Mouse (Mus musculus): ENCODE data around the gene Tspan10. TPM values are rescaled to one million over a fixed set of nuclear protein-coding genes. Genes with fewer than 3 reads are reported as not detected.

Tspan10 gene
- total and polyA plus RNA-seq, 3 experiments = 0.29 to 0.65 TPM; not detected in 1

DNA sequence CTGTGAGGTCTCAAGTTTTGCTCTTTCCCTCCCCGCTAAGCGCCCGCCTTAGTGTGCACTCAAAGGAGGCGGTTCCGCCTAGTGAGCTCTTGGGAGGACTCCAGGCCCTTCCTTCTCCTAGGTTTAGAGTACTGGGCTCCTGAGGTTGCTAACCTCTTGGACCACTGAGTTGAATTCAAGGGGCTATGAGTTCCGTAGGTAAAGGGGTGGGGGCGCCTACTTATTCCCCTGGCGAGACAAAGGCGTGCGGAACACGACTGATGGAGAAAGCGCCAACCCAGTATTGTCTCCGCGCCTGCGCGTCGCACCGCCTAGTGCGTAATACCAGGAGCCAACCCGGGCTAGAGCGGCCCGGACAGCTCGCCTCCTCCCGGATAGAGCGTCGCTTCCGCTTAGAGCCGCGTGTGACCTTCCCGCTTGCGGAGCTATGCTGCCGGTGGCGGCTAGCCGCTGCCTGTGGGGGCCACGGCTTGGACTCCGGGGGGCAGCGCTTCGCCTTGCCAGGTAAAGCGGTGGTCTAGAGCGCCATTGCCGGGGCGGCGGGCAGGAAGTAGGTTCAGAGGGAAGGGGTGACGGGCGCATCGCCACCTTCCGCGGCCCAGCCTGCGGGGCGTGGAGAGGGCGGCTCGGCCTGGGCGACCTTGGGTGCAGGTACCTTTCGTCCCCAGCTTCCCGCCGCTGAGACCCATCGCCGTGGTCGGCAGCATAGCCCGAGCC lies 42.0 kb downstream of the Tspan10 start, which contains the start of gene Mrpl12 (continued):
- TF ChIP-seq MAZ (IDR thresholded peaks at IDR 0.05; ENCODE audit: low read depth, low read length) = peak; percentile 90; the same call in 1 of the 2 replicates

DNA sequence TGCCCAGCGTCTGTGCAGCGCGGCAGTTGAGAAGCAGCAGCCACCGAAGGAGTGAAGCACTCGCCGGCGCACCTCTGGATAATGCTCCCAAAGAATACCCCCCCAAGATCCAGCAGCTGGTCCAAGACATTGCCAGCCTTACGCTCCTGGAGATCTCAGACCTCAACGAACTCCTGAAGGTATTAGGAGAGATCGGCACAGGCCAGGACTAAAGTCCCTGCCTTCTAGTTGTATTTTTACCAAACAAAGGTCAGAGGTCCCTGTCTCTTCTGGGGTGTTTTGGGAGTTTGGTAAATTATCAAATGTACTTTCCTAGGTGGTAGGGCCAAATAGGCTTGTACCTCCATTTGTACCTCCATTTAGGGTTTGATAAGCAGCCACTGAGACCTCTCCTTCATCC lies 42.8 kb downstream of the Tspan10 start:
- no peaks in the 10 kb centered on the region for H3K27me3 ChIP-seq (ENCODE audit: control insufficient read depth in 1 of 2, insufficient read depth in 2 of 2, low read length in 2 of 2)
- H3K9ac ChIP-seq (ENCODE audit: control insufficient read depth, low read depth, low read length, poor library complexity, severe bottlenecking) = peak overlapping the region; percentile 82
- peak overlapping the region; percentile 73 to 74 for H3K4me3 ChIP-seq (ENCODE audit: control insufficient read depth in 1 of 2, insufficient read depth in 1 of 2, low read depth in 2 of 2, low read length in 2 of 2)
- H3K27ac ChIP-seq (ENCODE audit: control insufficient read depth, low read depth, low read length) = peak overlapping the region; percentile 62
- H3K79me2 ChIP-seq (ENCODE audit: control insufficient read depth, insufficient read depth, low read length, poor library complexity) = peaks cover 30% of the 10 kb centered on the region
- no peaks in the 10 kb centered on the region for H3K9me3 ChIP-seq (replicated peaks; ENCODE audit: insufficient read depth, low read length)
- TF ChIP-seq ELF1 (IDR thresholded peaks at IDR 0.05; ENCODE audit: low read depth, low read length) = no peak
- no peak for TF ChIP-seq ZNF384 (IDR thresholded peaks at IDR 0.05; ENCODE audit: low read depth, low read length)
- TF ChIP-seq EP300 (IDR thresholded peaks at IDR 0.05; ENCODE audit: low read depth in 1 of 2, low read length in 2 of 2) = no peak
- no peak for TF ChIP-seq NELFE (IDR thresholded peaks at IDR 0.05; ENCODE audit: low read depth, low read length)
- no peak for TF ChIP-seq JUND (IDR thresholded peaks at IDR 0.05; ENCODE audit: low read depth, low read length)
- TF ChIP-seq TCF12 (IDR thresholded peaks at IDR 0.05; ENCODE audit: low read depth, low read length) = no peak
- TF ChIP-seq GABPA (IDR thresholded peaks at IDR 0.05; ENCODE audit: low read depth, low read length) = no peak
- TF ChIP-seq HCFC1 (IDR thresholded peaks at IDR 0.05; ENCODE audit: low read depth, low read length) = no peak
- no peak for TF ChIP-seq USF2 (IDR thresholded peaks at IDR 0.05; ENCODE audit: borderline replicate concordance in 1 of 2, insufficient read depth in 1 of 2, low read depth in 1 of 2, low read length in 2 of 2)
- no peak for TF ChIP-seq GATA1 (IDR thresholded peaks at IDR 0.05; ENCODE audit: low read depth, low read length)
- no peak for TF ChIP-seq MAX (IDR thresholded peaks at IDR 0.05; ENCODE audit: low read length)
- no peak for TF ChIP-seq USF1 (IDR thresholded peaks at IDR 0.05; ENCODE audit: low read depth, low read length)
- no peak for TF ChIP-seq SIN3A (IDR thresholded peaks at IDR 0.05; ENCODE audit: low read length)
- no peak for TF ChIP-seq ZC3H11A (IDR thresholded peaks at IDR 0.05; ENCODE audit: low read depth, low read length)
- peaks cover 3 to 15% of the 10 kb centered on the region in 2 experiments; a peak in 3 of 4 replicates for H3K4me1 ChIP-seq (ENCODE audit: control insufficient read depth in 1 of 2, insufficient read depth in 2 of 2, low read length in 2 of 2)
- no peak for DNase-seq (ENCODE audit: low read depth, low spot score)
- H3K36me3 ChIP-seq (ENCODE audit: control insufficient read depth in 1 of 2, insufficient read depth in 2 of 2, low read length in 2 of 2) = peaks cover 7 to 13% of the 10 kb centered on the region in 2 experiments

DNA sequence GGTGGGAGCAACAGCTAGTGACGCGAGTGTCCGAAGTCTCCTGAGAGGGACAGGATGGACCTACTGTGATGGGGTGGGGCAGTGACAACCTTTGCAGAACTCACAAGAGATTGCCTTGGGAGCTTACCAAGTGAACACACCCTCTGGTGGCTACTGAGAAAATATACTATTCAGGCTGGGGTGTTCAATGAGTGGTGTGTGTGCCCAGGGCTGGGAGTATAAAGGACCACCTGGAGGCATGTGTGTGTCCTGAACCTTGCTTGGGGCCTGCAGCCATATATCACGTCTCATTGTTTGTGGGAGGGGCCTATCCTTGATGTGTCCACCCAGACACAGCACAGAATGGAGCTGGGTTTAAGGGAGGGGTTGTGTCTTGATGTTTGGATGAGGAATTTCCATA lies 46.1 kb downstream of the Tspan10 start:
- Histone ChIP-seq H3K4me1 (ENCODE audit: control insufficient read depth in 1 of 2, insufficient read depth in 2 of 2, low read length in 2 of 2) (peaks cover 3 to 32% of the 10 kb centered on the region in 2 experiments; a peak in 3 of 4 replicates), H3K79me2 (ENCODE audit: control insufficient read depth, insufficient read depth, low read length, poor library complexity) (peaks cover 49% of the 10 kb centered on the region), H3K4me3 (ENCODE audit: control insufficient read depth in 1 of 2, insufficient read depth in 1 of 2, low read depth in 2 of 2, low read length in 2 of 2) (no peak overlapping the region), H3K27ac (ENCODE audit: control insufficient read depth, low read depth, low read length) (no peak overlapping the region), H3K36me3 (ENCODE audit: control insufficient read depth in 1 of 2, insufficient read depth in 2 of 2, low read length in 2 of 2) (peaks cover 7 to 21% of the 10 kb centered on the region in 2 experiments), H3K9ac (ENCODE audit: control insufficient read depth, low read depth, low read length, poor library complexity, severe bottlenecking) (no peak overlapping the region), H3K27me3 (ENCODE audit: control insufficient read depth in 1 of 2, insufficient read depth in 2 of 2, low read length in 2 of 2) (no peaks in the 10 kb centered on the region), H3K9me3 (replicated peaks; ENCODE audit: insufficient read depth, low read length) (no peaks in the 10 kb centered on the region)
- TF ChIP-seq ZMIZ1 (IDR thresholded peaks at IDR 0.05; ENCODE audit: low read depth, low read length) (0 out of 2 replicates have a peak, but pooled peaks have one; percentile 9), SMC3 (IDR thresholded peaks at IDR 0.05; ENCODE audit: low read depth, low read length) (0 out of 2 replicates have a peak, but pooled peaks have one; percentile 13), CHD1 (IDR thresholded peaks at IDR 0.05; ENCODE audit: low read depth, low read length) (no peak), CTCF (IDR thresholded peaks at IDR 0.05 in 2 of 3, conservative IDR thresholded peaks at IDR 0.05 in 1 of 3; ENCODE audit: control insufficient read depth in 1 of 3, insufficient read depth in 1 of 3, low read depth in 2 of 3, low read length in 3 of 3, poor library complexity in 1 of 3, severe bottlenecking in 1 of 3) (peak in 2 of 3 experiments; percentile 8 to 43; a peak in 2 of 6 replicates)
- DNase-seq (ENCODE audit: low read depth, low spot score) = peak; percentile 64

All from MEL (cell line).